Mouse (Mus musculus): ENCODE results near the gene Oxsr1.

Gene Oxsr1

DNA sequence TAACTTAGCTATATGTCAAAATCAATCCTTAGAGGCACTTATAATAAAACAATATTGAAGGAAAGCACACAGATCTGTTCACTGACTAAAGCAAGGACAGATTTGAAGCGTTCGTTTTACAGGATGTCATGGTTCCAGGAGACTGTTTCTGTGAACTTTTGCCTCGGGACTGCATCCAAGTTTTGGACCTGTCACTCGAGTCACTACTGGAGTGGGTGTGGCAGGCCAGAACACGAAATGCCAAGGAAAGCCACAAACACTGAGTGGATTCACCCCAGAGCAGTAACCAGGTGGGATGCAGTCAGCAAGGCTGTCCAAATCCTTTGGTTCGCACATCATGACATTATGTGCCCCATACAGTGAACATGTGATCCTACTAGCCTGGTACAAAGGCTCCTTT, 107.6 kb downstream of the Oxsr1 start:
- DNase-seq (ENCODE audit: low spot score) = no peak

DNA sequence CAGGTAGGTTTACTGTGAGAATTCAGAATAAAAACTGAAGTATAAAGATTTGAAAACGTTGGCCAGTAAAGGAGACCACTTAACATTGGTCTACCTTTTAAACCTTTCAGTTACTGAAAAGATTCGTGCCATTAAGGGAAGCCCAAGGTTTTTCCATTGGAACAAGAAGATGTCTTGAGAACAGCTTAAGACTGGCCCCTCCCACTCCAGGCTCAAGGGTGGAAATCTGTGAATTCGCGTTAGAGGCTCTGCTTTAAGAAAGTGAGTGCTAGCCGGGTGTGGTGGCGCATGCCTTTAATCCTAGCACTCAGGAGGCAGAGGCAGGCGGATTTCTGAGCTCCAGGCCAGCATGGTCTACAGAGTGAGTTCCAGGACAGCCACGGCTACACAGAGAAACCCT, 109.2 kb downstream of the Oxsr1 start:
- no peak for DNase-seq (ENCODE audit: low spot score)

DNA sequence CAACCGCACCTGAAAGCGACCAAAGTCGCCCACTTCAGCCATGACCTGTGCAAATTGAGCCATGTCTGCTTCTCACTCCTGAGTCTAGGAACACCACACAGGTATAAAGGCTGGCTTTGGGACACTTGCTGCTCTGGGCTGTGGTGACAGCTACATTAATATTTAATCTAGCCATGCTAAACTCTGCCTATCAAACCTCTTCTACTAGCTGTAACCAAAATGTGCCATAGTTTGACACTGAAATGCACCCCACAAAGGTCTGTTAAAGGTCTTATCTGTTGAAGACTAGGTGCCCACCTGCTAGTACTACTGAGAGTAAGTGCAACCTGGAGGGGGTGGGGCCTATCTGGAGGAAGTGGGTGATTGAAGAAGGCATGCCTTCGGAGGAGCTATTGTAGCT, 113.2 kb downstream of the Oxsr1 start, which contains the start of gene Slc22a13:
Slc22a13 (minus strand) TSS at position 101 of the 400 bp plus-strand sequence.
- DNase-seq (ENCODE audit: low spot score) = no peak

DNA sequence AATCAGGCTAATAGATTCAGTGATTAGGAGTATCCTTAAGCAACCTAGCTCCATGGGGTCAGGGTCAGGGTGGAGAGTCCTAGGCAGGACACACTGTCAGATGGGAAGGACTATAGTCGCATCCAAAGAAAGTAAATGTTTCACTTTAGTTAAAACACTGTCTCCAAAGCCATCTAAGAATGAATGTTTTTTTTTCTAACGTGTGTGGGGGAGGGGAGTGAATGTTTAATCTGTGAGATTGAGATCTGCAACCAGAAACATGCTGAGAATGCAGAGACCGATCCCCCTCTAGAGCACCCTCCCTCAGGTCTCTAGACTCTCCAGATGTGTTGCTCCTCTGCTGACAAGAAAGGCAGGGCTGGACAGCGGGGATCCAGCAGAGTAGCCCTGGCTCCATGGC, 115.1 kb downstream of the Oxsr1 start:
- no peak for DNase-seq (ENCODE audit: low spot score)

DNA sequence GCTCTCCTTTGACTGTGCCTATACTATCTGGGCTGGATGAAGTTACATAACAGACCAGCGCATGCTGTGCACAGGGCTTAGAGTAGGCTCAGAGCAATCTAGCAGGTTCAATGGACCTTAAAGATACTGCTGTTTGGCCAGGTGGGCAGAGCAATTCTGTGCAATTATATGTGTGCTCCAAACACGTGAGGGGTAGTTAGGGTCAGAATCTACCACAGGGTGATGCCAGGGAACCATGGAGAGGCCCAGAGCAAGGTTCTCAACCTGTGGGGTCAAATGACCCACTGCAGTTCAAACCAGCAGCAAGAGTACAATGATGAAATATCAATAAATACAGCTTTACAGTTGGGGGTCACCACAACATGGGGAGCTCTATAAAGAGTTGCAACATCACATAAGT, 115.6 kb downstream of the Oxsr1 start:
- DNase-seq (ENCODE audit: low spot score) = no peak

DNA sequence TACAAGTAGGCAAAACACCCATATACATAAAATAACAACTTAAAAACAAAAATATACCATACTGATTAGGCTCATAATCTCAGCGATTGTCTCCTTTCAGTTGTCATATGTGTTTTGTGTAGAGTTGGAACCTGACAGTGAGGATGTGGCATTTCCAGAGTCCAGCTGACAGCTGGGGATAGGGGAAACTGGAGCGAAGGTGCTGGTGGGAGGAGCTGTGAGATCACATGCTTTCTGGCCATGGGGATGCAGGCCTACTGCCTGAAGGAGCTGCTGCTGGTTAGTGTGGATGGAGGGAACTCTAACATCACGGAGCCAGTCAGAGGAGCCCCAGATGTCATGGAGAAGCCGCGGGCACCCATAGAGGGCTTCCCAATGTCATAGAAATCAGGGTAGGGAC, 116.5 kb downstream of the Oxsr1 start:
- DNase-seq (ENCODE audit: low spot score) = no peak

DNA sequence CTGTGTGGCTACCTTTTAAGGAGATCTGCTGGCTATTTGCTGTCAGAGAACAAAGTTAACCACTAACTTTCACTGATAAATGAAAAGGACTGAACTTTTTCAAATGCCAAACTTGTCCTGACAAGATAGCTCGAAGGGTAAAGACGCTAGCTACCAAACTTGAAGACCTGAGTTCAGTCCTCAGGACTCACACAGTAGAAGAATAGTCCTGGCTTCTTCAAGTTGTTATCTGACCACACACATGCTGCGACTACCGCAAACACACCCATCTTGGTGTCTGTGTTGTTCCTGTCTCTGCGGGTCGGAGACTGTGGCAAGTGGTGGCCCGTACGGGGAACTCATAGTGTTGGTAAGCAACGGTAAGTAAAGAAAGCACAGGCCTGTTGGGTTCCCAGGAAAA, 118.6 kb downstream of the Oxsr1 start:
- DNase-seq (ENCODE audit: low spot score) = no peak

DNA sequence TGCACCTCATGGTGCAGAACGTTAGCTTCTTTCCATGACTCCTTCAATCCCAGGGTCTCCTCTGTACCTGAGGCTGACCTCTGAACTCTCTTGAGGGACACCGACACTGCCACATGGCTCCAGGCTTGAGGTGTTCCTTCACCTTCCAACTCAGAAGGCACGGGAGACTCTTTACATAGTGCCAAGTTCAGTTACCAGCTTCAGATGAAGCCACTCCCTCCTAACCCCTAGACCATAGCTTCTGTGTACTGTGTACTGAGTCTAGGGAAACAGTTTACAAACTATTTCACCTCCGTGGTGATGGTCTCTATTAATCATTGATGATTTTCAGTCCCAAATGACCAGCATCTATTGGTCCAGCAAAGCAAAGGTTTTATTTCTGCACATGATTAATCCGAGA, 120.6 kb downstream of the Oxsr1 start:
- no peak for DNase-seq (ENCODE audit: low spot score)

DNA sequence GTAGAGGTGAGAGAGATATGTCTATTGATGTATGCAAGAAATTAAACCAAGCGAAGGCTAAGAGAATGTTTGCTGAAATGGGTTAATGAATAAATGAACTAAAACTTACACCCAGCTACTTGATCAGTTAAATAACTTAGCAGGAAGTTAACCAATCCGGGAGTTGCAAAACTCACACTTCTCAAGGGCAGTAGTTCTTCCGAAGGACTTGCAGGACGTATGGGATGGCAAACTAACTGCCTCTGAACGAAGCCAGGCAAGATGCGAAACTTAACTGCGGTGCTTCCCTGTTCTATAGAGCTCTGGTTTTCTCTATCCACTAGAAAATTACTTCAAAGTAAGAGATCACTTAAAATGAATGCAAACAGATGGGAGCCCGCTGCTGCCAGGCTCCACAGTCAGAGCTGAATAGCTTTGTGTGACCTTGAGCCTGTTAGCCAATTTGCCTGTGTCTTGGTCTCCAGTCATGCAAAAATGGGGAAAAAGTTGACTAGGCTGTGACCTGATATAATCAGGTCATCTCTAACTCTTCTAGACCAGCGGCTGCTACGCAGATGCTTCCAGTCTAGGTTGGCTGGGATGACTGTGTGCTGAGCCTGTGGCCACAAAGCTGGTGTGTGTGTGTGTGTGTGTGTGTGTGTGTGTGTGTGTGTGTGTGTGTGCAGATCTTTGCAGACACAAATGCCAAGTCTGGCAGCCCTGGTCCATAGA, 122.9 kb downstream of the Oxsr1 start:
- no peak for DNase-seq (ENCODE audit: low spot score)

DNA sequence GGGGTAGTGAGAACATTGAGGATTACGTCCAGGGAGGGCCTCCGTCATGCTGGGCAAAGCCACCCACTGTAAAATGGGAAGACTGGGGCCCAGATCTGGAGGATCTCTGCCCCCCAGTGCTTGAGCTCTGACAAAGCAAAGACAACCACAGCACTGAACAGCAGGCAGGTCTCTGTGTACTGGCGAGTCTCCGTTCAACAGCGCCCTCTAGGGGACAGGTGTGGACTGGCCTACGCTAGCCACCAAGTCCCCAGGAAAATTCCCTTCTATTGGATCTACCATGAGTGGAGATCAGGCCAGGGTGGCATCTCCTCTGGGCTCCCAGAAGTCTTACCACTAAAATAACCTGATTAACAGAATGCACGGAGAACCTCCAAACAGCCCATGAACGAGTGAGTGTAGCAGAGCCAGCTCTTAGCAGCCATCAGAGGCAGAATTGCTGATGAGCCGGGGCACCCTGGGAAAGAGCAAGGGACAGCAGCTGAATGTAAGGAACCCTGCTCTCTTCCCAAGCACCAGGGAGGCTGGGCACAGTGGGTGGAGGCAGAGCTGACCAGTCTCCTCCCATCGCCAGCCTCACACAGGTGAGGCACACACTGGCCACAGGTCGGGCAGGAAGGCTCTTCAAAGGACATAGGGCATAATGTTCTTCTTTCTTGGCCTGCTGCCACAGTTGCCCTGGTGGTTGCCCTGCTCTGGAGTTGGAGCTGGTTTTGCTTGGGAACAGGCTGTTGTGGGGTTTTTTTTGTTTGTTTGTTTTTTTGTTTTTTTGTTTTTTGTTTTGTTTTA, 129.8 kb downstream of the Oxsr1 start:
- no peak for DNase-seq (ENCODE audit: low spot score)

Data from ovary, adult 18-20 months (tissue).